Mouse (Mus musculus) retina, postnatal 7 days (tissue): ENCODE data around the gene Slc36a3.

Experiments used
- DNase-seq: peaks from one replicate; pipeline ENCODE4 v3.0.0-alpha.2; 2012; ENCODE audit warnings: low read depth, low spot score

Slc36a3 gene

GRCm38 (mm10) chr11:55151608-55152007 lies at the start of gene Slc36a3:
Slc36a3 (minus strand) TSS chr11:55151708.
- no peak for DNase-seq

GRCm38 (mm10) chr11:55197740-55198510 lies 46.4 kb upstream of the Slc36a3 start:
- no peak for DNase-seq

GRCm38 (mm10) chr11:55197086-55197485 lies 45.6 kb upstream of the Slc36a3 start:
- DNase-seq: no peak

- DNase-seq: no peak
Measured at GRCm38 (mm10) chr11:55190216-55190615, 38.7 kb upstream of the Slc36a3 start.

- DNase-seq: no peak
Measured at GRCm38 (mm10) chr11:55187777-55188176, 36.3 kb upstream of the Slc36a3 start.

- DNase-seq: no peak
Measured at GRCm38 (mm10) chr11:55187292-55187691, 35.8 kb upstream of the Slc36a3 start.

GRCm38 (mm10) chr11:55184733-55185291 lies 33.3 kb upstream of the Slc36a3 start, which contains the start of gene Slc36a2:
Slc36a2 (minus strand) TSS chr11:55185077.
- DNase-seq: no peak

GRCm38 (mm10) chr11:55184246-55184645 lies 32.7 kb upstream of the Slc36a3 start:
- DNase-seq: no peak

- DNase-seq: no peak
Measured at GRCm38 (mm10) chr11:55183124-55183523, 31.6 kb upstream of the Slc36a3 start.

GRCm38 (mm10) chr11:55179856-55180255 lies 28.3 kb upstream of the Slc36a3 start:
- no peak for DNase-seq

- DNase-seq: no peak
Measured at GRCm38 (mm10) chr11:55178830-55179229, 27.3 kb upstream of the Slc36a3 start.

GRCm38 (mm10) chr11:55170501-55170900 lies 19.0 kb upstream of the Slc36a3 start:
- DNase-seq: no peak

- no peak for DNase-seq
Measured at GRCm38 (mm10) chr11:55168914-55169313, 17.4 kb upstream of the Slc36a3 start.

GRCm38 (mm10) chr11:55168504-55168903 lies 17.0 kb upstream of the Slc36a3 start:
- no peak for DNase-seq

- DNase-seq: no peak
Measured at GRCm38 (mm10) chr11:55165748-55166147, 14.2 kb upstream of the Slc36a3 start.

GRCm38 (mm10) chr11:55164723-55165122 lies 13.2 kb upstream of the Slc36a3 start:
- no peak for DNase-seq

- DNase-seq: no peak
Measured at GRCm38 (mm10) chr11:55162670-55163069, 11.2 kb upstream of the Slc36a3 start.

- peak; percentile 56 for DNase-seq
Measured at GRCm38 (mm10) chr11:55158785-55159359, 7.4 kb upstream of the Slc36a3 start.

GRCm38 (mm10) chr11:55155070-55155421 lies 3.5 kb upstream of the Slc36a3 start:
- DNase-seq: no peak

GRCm38 (mm10) chr11:55154398-55155069 lies 3.0 kb upstream of the Slc36a3 start:
- DNase-seq: no peak

GRCm38 (mm10) chr11:55148461-55148860 lies 3.0 kb downstream of the Slc36a3 start:
- DNase-seq: no peak

GRCm38 (mm10) chr11:55147423-55147822 lies 4.1 kb downstream of the Slc36a3 start:
- DNase-seq: no peak
